Mouse (Mus musculus) forebrain, embryonic 16.5 days (tissue): ENCODE results near the gene Mrpl49. TPM values are rescaled to one million over a fixed set of nuclear protein-coding genes. Genes with fewer than 3 reads are reported as not detected.

ENCODE experiments used
- ATAC-seq: fragments of 200-750 bp; cut with Nextera tagmentation; 2 replicates; pipeline ENCODE4 v1.8.0; 2017; ENCODE audit warnings: mild to moderate bottlenecking, moderate library complexity
- H3K27ac ChIP-seq: fragments of 300-500 bp; sonication (generic); 2 replicates; pipeline ENCODE4 v1.5.1; 2014; ENCODE audit warnings: low read length, control low read depth
- H3K27me3 ChIP-seq: fragments of 300-500 bp; sonication (generic); replicated peaks from 2 replicates; pipeline ENCODE4 v1.6.1; 2014; ENCODE audit warnings: low read length; ENCODE audit not compliant: control insufficient read depth, insufficient read depth
- H3K36me3 ChIP-seq: fragments of 300-500 bp; sonication (generic); 2 replicates; pipeline ENCODE4 v1.6.1; 2014; ENCODE audit not compliant: control insufficient read depth, insufficient read depth
- H3K4me1 ChIP-seq: fragments of 300-500 bp; sonication (generic); replicated peaks from 2 replicates; pipeline ENCODE4 v1.6.1; 2014; ENCODE audit warnings: low read length; ENCODE audit not compliant: control insufficient read depth, insufficient read depth
- H3K4me2 ChIP-seq: fragments of 300-500 bp; sonication (generic); 2 replicates; pipeline ENCODE4 v1.6.1; 2014; ENCODE audit warnings: mild to moderate bottlenecking, low read length, control low read depth
- H3K4me3 ChIP-seq: fragments of 300-500 bp; sonication (generic); replicated peaks from 2 replicates; pipeline ENCODE4 v1.5.1; 2014; ENCODE audit warnings: mild to moderate bottlenecking, low read length, control low read depth
- H3K9ac ChIP-seq: fragments of 300-500 bp; sonication (generic); replicated peaks from 2 replicates; pipeline ENCODE4 v1.6.1; 2014; ENCODE audit warnings: low read depth, low read length, control low read depth
- H3K9me3 ChIP-seq: fragments of 300-500 bp; sonication (generic); 2 replicates; pipeline ENCODE4 v1.6.1; 2016; ENCODE audit warnings: low read length; ENCODE audit not compliant: control insufficient read depth
- WGBS: fragments of 180-500 bp; shearing (Covaris S2); extraction: QIAGEN DNeasy Blood & Tissue Kit; methylation state at CpG from one replicate; pipeline ENCODE4 v1.1.7; 2014; 5-methylcytosine and 5-hydroxymethylcytosine counted together
- polyA plus RNA-seq: library from polyadenylated mRNA; unstranded; fragments of >200 nt; fragmentation: Nextera tagmentation; extraction: Ambion mirVana; gene quantifications from 2 replicates; pipeline ENCODE4 v1.2.1, GENCODE M21; 2015

The Mrpl49 gene
- polyA plus RNA-seq, result 65.0 and 74.0 TPM in 2 replicates

DNA sequence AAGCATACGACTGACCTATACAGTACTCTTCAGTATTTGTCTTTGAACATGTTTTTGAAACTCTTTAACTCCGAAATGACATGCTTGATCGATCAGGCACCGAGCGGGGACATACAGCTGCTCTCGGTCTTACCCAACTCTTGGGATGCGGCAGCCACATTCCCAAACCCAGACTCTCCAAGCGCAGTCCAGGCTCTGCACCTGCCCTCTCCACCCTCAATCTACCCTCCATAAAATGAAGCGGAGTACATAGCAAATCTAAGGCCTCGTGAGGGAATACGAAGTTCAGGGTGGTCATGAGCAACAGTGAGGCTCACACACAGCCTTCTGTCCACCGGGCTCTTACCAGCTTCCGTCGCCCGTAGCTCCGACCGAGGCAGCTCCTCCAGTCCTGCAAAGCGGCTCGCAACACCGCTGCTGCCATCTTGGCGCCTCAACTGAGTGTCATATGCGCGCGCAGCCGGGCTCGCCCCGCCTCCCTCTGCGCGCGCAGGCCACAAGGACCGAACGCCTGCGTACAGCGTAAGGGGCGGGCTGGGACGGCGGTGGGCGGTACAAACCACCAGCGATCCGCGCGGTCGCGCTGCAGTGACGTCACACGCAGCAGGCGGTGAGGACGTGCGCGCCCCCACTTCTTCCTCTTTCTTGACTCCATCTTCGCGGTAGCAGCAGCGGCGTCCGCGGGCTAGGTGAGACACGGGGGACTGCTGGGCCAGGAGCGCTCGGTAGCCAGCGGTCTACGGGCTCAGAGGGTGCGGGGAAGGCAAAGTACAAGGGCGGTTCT, at the start of gene Mrpl49, which contains the start of gene Fau:
TSS of gene Mrpl49 (minus strand) at position 473 of the 784 bp plus-strand sequence.
TSS of gene Fau (plus strand) at position 532 of the 784 bp plus-strand sequence.
- Histone ChIP-seq H3K4me1 (peaks cover 34% of the 10 kb centered on the region), H3K36me3 (peaks cover 12% of the 10 kb centered on the region), H3K4me3 (peak within 1 kb of the TSS; percentile 85), H3K9me3 (no peaks in the 10 kb centered on the region), H3K4me2 (peak within 1 kb of the TSS; percentile 93), H3K9ac (peak within 1 kb of the TSS; percentile 85), H3K27me3 (no peaks in the 10 kb centered on the region), H3K27ac (peak within 1 kb of the TSS; percentile 64)
- ATAC-seq, result peak; percentile 87
- WGBS, result under 1% methylated on average over 63 of the region's 63 CpGs

- H3K27me3 ChIP-seq, result no peaks in the 10 kb centered on the region
- no peak for ATAC-seq
- WGBS, result 88% methylated on average over 7 of the region's 7 CpGs
- H3K36me3 ChIP-seq, result no peaks in the 10 kb centered on the region
- no peak within 1 kb of the TSS for H3K4me3 ChIP-seq
- H3K9me3 ChIP-seq, result no peaks in the 10 kb centered on the region
- H3K4me1 ChIP-seq, result no peaks in the 10 kb centered on the region
- H3K27ac ChIP-seq, result no peak within 1 kb of the TSS
- H3K9ac ChIP-seq, result no peak within 1 kb of the TSS
- no peak within 1 kb of the TSS for H3K4me2 ChIP-seq
These were observed 48.0 kb upstream of the Mrpl49 start, which contains the start of gene Naaladl1 for GRCm38 (mm10) chr19:6105586-6105985. TSS of gene Naaladl1 (plus strand) at chr19:6105782.

GRCm38 (mm10) chr19:6104476-6104875, 46.9 kb upstream of the Mrpl49 start:
- Histone ChIP-seq H3K4me3 (no peak overlapping the region), H3K36me3 (no peaks in the 10 kb centered on the region), H3K27me3 (no peaks in the 10 kb centered on the region), H3K27ac (no peak overlapping the region), H3K4me2 (no peak overlapping the region), H3K9me3 (no peaks in the 10 kb centered on the region), H3K4me1 (no peaks in the 10 kb centered on the region), H3K9ac (no peak overlapping the region)
- WGBS, result 81% methylated on average over 4 of the region's 4 CpGs
- ATAC-seq, result no peak

GRCm38 (mm10) chr19:6102169-6102853, 44.7 kb upstream of the Mrpl49 start:
- no peak for ATAC-seq
- no peaks in the 10 kb centered on the region for H3K4me1 ChIP-seq
- H3K9me3 ChIP-seq, result no peaks in the 10 kb centered on the region
- H3K27ac ChIP-seq, result no peak overlapping the region
- no peak overlapping the region for H3K9ac ChIP-seq
- no peaks in the 10 kb centered on the region for H3K27me3 ChIP-seq
- no peak overlapping the region for H3K4me2 ChIP-seq
- no peak overlapping the region for H3K4me3 ChIP-seq
- WGBS, result 90% methylated on average over 6 of the region's 6 CpGs
- no peaks in the 10 kb centered on the region for H3K36me3 ChIP-seq

- H3K4me1 ChIP-seq, result no peaks in the 10 kb centered on the region
- H3K9me3 ChIP-seq, result no peaks in the 10 kb centered on the region
- 80% methylated on average over 6 of the region's 6 CpGs for WGBS
- H3K4me3 ChIP-seq, result no peak overlapping the region
- ATAC-seq, result no peak
- no peak overlapping the region for H3K27ac ChIP-seq
- no peak overlapping the region for H3K4me2 ChIP-seq
- H3K27me3 ChIP-seq, result no peaks in the 10 kb centered on the region
- no peaks in the 10 kb centered on the region for H3K36me3 ChIP-seq
- no peak overlapping the region for H3K9ac ChIP-seq
These were observed 43.6 kb upstream of the Mrpl49 start for GRCm38 (mm10) chr19:6101186-6101585.

GRCm38 (mm10) chr19:6097847-6098246, 40.3 kb upstream of the Mrpl49 start:
- Histone ChIP-seq H3K27ac (no peak overlapping the region), H3K4me3 (no peak overlapping the region), H3K36me3 (no peaks in the 10 kb centered on the region), H3K9ac (no peak overlapping the region), H3K4me2 (no peak overlapping the region), H3K27me3 (no peaks in the 10 kb centered on the region), H3K9me3 (no peaks in the 10 kb centered on the region), H3K4me1 (no peaks in the 10 kb centered on the region)
- 93% methylated on average over 3 of the region's 3 CpGs for WGBS
- no peak for ATAC-seq

DNA sequence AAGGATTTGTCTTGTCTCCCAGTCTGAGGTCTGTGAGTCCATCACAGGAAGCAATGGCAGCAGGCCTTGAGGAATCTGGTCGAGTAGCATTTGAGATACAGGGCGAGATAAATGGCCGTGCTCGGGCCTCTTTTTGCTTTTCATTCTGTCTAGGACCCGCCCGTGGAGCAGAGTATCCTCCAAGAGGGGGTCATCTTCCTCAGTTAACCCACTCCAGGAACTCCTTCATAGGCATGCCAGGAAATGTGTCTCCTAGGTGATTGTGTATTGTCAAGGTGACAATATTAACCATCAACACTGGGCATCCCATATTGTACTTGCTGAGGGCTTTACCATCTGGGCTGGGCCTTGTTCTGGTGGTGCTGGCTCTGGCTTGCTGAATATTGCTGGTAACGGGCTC, 36.5 kb upstream of the Mrpl49 start, which contains the start of gene AC131692.1:
TSS of gene AC131692.1 (plus strand) at position 301 of the 400 bp plus-strand sequence.
- WGBS, result 95% methylated on average over 7 of the region's 7 CpGs
- no peak for ATAC-seq
- H3K9ac ChIP-seq, result no peak within 1 kb of the TSS

GRCm38 (mm10) chr19:6088841-6089240, 31.3 kb upstream of the Mrpl49 start:
- Histone ChIP-seq H3K4me1 (peaks cover 15% of the 10 kb centered on the region), H3K4me2 (no peak overlapping the region), H3K9ac (no peak overlapping the region), H3K9me3 (no peaks in the 10 kb centered on the region), H3K4me3 (no peak overlapping the region), H3K27ac (no peak overlapping the region), H3K36me3 (peaks cover 2% of the 10 kb centered on the region; the same call in 1 of the 2 replicates), H3K27me3 (no peaks in the 10 kb centered on the region)
- WGBS, result 94% methylated on average over 13 of the region's 13 CpGs
- ATAC-seq, result no peak

More for the DNA sequence above, 36.5 kb upstream of the Mrpl49 start, which contains the start of gene AC131692.1:
- H3K4me1 ChIP-seq, result no peaks in the 10 kb centered on the region
- H3K9me3 ChIP-seq, result no peaks in the 10 kb centered on the region
- H3K27me3 ChIP-seq, result no peaks in the 10 kb centered on the region
- H3K27ac ChIP-seq, result no peak within 1 kb of the TSS
- no peak within 1 kb of the TSS for H3K4me3 ChIP-seq
- H3K36me3 ChIP-seq, result peaks cover 2% of the 10 kb centered on the region; the same call in 1 of the 2 replicates
- no peak within 1 kb of the TSS for H3K4me2 ChIP-seq

DNA sequence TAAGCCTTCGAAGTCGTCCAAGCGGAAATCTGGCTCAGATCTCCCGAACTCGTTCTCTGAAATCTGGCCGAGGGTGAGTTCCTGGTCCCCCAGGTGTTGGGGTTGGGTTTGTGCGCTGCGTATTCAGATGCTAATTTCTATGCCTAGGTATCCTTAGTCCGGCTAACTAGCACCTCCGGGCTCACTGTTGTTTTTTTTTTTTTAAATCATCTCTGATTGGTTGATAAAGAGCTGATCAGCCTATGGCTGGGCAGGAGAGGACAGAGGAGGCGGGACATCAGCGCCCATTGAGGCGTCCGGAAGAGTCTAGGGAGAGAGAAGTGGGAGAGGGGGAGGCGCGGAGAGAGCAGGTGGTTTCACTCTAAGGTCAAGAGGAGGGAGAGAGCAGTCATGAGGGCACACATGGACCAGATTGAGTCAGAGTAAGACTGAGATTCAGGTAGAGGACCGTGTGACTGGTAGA, 27.9 kb upstream of the Mrpl49 start:
- peaks cover 21% of the 10 kb centered on the region for H3K4me1 ChIP-seq
- no peak overlapping the region for H3K27ac ChIP-seq
- ATAC-seq, result peak; percentile 64
- peaks cover 11% of the 10 kb centered on the region for H3K36me3 ChIP-seq
- peak overlapping the region; percentile 49 for H3K9ac ChIP-seq
- peak overlapping the region; percentile 91 for H3K4me2 ChIP-seq
- H3K9me3 ChIP-seq, result no peaks in the 10 kb centered on the region
- H3K27me3 ChIP-seq, result no peaks in the 10 kb centered on the region
- H3K4me3 ChIP-seq, result peak overlapping the region; percentile 77
- under 1% methylated on average over 17 of the region's 17 CpGs for WGBS
